Mouse (Mus musculus) liver, embryonic 14 days (tissue): ENCODE results near the gene Apobec4. TPM values are rescaled to one million over a fixed set of nuclear protein-coding genes. Genes with fewer than 3 reads are reported as not detected.

Experiments
- polyA plus RNA-seq: library from polyadenylated mRNA; depleted of rRNA; stranded (reverse); fragments of >200 nt; gene quantifications from 2 replicates; pipeline ENCODE4 v1.2.3, GENCODE M21; 2012; rRNA removed

Gene Apobec4
- polyA plus RNA-seq, result not detected in 2 replicates

DNA sequence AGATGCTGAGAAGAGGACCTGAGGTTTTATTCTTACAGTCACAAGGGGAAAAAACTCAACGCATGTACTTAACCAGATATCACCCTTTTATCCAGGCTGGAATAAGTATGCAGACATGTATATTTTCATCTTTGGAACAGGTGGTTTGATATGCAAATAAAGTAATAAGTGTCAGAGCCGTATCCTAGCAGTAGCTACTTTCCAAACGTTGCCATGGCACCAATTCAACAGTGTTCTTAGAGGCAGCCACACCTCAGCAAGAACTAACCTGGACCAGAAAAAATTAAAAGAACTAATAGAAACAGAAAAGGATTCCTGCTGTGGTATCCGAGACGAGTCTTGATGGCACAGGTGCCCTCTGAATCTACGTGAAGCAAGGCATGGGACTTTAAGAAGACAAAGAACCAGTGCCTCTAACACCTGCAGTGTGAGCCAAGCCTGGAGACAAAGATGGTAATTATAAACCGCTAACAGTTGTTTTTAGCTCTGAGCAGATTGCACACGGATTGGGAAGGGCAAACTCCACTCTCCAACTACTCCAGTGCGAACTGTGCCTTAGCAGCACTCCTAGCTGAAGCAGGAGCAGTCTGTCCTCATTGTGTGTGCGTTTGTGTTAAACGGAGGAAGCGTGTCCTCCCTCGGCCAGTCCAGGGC is at the start of gene Apobec4:
Gene Apobec4, plus strand, starts transcription at position 240 of the 654 bp plus-strand sequence.

DNA sequence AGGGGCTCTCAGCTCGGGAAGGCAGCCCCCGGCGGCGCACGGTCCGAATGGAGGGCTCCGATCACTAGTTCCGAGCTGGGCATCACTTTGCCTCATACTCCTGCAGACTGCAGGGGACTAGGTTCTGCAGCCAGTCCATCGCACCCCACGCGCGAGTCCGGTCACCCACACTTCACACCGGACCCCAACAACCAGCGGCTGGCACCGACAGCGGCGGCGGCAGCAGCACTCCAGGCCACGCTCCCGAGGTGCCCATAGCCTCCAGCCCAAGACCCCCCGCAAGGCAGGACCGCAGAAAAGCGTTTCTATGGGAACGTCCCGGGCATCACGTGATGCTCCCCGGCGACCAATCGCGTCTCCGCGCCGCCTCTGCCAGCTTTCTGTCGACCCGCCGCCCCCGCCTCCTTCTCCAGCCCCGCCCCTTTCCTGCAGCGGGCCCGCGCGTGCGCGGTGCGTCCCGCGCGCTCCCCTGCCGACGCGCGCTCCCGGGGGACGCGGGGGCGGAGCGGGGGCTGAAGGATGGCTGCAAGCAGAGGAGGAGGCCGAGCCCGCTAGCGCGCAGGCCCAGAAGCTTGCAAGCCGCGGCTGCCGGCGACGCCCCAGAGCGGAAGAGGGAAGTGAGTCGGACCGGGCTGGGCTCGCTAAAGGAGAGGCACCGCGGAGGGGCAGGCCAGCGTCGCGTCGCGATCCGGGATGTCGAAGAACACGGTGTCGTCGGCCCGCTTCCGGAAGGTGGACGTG is 15.9 kb downstream of the Apobec4 start, which contains the start of the genes Rgl1 and Arpc5:
Gene Rgl1, minus strand, starts transcription at position 320 of the 741 bp plus-strand sequence.
Gene Arpc5, plus strand, starts transcription at position 511 of the 741 bp plus-strand sequence.

DNA sequence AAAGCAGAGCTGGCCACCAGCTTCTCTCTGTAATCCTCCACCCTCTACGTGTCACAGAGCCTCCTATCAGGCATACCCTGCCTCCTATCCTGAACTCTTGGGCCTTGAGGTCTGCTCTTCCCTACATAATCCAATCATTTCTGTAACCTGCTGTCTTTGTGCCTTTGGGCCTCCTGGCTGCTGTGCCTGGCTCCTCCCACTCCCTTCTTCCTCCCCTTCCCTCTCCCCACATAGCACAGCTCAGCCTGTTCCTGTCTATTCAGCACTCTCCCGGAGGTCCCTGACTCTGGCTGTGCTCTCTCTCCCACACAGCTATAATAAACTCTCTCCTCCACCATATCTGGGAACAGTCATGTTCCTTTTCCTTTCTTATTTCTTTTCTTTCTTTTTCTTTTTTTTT is 49.5 kb downstream of the Apobec4 start, which contains the start of gene Ncf2:
Gene Ncf2, plus strand, starts transcription at position 298 of the 400 bp plus-strand sequence.

Other genes starting within 250 kb of the Apobec4 start
- 4.8 and 5.8 TPM in 2 replicates for gene Rgl1, start 15.8 kb downstream of the Apobec4 start, polyA plus RNA-seq
- 72.7 and 83.1 TPM in 2 replicates for gene Arpc5, start 16.0 kb downstream of the Apobec4 start, polyA plus RNA-seq
- gene Ncf2, start 49.6 kb downstream of the Apobec4 start, polyA plus RNA-seq, result 6.6 and 9.1 TPM in 2 replicates
- 9.8 and 11.9 TPM in 2 replicates for gene Smg7, start 152.1 kb downstream of the Apobec4 start, polyA plus RNA-seq
- 0.01 and 0.03 TPM in 2 replicates for gene Nmnat2, start 204.4 kb downstream of the Apobec4 start, polyA plus RNA-seq